Mouse (Mus musculus) lung, postnatal 36 days (tissue): Measurements from ENCODE around the gene Toe1.
"Not testable (repeated sequence)": the region's sequence is repeated elsewhere in the genome, so short reads cannot be mapped to it uniquely, and the experiment has no call there.

Experiments
- DNase-seq: peaks from one replicate; pipeline ENCODE4 v3.0.0; 2022; ENCODE audit warnings: mixed read lengths

Gene Toe1

DNA sequence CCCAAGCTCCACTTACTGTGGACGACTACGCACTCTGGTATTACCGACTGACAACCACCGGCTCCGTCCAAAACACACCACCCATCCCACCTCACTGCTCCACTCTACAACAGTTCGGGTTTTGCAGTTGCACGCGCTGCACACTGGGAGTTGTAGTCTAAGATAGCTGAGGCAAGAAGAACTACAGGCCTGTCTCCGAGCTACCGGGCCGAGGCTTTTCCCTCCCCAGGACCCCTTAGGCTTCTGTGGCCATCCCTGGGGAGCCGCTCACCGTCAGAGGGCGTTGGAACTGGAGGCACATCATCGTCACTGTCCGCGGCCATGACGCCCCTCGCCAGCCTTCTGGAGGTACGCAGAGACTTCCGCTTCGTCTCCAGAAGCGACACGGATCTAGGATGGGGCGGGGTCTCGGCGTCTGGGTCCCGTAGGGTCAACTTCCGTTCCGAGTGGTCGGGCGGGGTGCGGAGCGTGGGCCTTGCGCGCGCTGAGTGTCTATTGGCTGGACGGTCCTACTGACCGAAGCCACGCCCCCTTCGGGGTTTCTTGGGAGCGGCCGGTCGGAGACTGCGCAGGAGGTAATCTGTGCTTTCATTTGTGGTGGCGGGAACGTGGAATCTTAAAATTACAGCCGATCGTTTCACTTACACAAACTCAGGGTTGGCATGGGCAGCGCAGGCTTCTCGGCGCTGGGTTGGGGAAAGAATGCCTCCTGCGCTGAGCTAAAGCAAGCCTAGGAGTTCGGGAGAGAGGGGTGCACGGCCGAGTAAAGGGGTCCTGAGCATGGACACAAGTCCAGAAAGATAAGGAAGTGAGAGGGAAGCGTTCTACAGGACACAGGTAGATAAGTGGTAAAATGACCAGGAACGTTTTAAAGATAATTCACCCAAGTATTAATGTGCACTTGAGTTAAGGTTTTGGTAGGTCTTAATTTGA is at the start of gene Toe1, which contains the start of gene Mutyh:
TSS of gene Toe1 (minus strand) at position 444 of the 933 bp plus-strand sequence.
TSS of gene Mutyh (plus strand) at position 527 of the 933 bp plus-strand sequence.
- peak; percentile 98 for DNase-seq

DNA sequence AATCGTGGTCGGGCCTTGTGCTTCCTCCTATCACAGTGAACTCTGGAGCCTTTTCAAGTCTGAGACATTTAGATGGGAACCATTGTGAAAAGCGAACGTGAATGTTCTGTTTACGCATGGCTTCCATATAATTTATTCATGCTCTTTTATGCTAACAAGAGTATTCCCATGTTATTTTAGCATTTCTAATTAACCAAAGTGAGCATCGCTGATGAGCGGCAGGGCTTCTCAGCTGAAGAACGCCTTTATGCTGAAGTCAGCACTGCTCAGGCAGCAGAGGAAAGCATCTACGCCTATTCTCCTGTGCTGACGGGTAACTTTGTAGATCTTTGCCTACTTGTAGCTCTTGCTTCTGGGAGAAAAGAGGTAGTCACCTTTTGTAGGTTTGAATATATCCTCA is 49.8 kb upstream of the Toe1 start:
- no peak for DNase-seq

DNA sequence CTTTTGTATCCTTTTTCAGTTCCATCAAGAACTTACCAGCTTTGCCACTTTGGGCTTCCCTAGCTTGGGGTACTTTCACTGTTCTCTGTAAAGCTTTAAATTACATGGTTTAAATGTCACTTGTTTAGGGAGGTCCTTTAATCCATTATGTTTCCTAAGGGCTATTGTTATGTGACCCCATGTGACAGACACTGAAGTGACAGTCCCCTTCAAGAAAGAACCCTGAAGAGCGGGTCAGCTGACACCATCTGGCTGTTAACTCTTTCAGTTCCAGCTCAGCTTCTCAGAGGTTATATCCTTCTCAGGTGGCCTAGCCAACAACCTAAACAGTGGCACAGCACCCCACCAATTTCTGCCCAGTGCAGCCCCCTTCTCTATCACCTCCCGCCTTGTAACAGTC is 46.8 kb upstream of the Toe1 start:
- DNase-seq: no peak

DNA sequence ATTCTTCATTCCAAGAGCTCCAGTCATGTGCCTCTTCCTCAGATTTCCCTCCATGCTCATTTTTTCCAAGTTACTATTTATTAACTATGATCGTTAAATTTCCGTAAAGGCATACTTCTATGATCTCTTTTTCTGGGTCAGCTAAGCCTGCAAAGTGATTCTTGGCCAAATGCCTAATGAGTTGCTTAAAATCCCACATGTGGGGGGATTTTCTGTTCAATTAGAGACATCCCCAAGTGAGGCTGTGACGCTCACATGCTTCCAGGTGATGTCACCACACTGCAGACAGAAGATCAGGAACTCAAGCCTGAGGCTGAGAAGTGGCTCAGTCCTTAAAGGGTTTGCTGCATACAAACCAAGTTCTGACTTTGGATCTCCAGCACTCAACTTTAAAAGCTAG is 42.5 kb upstream of the Toe1 start:
- no peak for DNase-seq

DNA sequence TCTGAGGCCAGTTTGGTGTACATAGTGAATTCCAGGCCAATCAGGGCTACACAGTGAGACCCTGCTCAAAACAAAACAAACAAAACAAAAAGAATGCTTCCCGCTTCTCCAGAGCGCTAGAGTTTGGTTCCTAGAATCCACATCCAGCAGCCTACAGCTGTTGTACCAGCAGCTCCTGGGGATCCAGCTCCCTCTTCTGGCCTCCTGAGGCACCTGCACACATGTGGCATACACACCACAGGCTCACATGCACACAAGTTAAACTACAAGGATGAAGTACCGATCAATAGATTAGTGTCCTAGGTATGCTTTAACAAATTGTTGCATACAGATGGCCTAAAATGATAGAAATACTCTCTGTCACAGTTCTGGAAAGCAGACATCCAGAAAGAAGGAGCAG is 36.9 kb upstream of the Toe1 start:
- no peak for DNase-seq

DNA sequence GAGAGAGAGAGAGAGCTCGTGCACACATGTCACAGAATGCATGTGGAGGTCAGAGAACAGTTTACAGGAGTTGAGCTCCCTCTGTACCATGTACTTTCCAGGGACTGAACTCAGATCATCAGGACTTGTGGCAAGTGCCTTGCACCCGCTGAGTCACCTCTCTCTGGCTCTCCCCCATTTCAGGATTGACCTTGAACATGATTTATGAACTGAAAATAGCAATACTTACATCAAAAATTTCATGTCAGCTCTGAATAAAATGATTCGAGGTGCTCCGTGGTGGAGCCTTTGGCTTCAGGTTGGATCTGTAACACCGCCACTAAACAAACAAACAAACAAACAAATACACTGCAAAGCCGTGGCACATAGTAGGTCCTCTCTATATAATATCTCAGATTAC is 33.4 kb upstream of the Toe1 start:
- no peak for DNase-seq

DNA sequence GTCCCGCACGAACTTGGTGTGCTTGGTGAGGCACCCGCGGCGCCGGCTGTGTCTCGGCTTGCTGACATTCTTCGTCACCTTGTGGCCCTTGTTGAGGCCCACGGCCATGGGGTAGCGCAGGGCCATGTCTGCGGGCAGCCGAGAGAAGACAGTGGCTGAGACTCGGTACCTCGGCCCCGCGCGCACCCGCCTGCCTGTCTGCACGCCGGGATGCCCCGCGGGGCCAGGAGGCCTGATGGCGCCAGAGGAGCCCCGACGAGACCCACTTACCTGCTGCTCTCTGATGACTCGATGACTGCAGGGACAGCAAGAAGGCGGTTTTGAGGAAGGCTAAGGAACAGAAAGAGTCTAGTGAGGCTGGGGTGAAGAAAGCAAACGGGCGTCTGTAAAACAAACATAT is 32.7 kb upstream of the Toe1 start:
- DNase-seq: not testable (repeated sequence)

DNA sequence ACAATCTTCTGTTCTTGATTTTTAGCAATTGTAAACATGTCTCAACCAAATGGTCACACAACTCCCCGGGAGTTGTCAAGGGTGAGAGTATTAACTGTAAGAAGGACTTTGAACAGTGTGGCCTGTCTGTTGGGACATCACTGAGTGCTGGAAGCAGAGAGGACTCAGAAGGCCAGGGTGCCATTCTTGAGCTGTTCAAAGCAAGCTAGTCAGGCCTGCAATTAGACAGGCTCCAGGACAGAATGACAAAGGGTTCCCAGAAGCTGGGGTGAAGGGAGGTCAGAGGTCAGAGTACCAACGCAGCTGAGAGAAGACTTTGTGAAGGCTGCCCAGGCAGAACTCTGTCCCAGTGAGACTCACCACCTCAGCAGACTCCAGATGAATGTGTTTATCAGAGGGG is 31.6 kb upstream of the Toe1 start:
- no peak for DNase-seq

DNA sequence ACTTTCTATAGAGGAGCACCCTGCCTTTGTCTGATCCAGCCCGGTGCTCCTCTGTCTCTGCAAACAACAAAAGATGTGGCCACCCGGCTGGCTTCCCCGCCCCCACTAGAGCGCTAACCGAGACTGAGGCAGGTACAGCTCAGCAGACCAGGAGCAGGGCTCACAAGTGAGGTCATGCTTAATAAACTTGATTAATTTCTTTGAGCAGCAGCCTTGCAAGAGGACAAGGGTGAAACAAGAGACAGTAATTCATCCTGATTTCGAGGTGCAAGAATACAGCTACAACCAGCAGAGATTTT is 22.6 kb upstream of the Toe1 start:
- DNase-seq: no peak

DNA sequence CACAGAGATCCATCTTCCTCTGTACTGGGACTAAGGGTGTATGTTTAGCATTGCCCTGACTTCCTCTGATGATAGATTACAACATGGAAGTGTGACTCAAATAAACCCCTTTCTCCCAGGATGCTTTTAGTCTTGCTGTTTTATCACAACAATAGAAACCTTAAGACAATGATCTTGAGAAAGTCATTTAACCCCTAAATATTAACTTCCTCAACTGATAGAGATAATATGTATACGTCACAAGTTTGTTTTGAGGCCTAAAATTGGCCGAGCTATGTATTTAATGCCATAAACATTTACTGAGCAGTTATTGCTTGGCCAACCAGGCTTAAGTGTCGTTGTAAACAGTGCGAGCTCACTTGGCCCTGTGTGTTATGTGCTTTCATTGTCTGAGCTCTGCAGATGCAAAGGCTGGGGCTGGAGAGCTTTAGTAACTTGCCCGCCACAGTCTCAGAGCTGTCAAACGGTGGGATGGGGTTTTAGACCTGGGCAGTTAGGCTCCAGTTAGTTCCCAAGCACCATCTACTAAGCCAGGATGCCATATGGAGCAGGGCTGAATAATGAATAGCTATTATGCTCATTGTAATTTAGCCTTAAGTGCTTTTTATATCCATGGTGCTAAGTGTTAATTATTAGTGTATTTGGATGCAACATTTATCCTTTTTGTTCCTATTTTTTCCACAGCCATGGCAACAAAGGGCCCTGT is 22.1 kb upstream of the Toe1 start:
- DNase-seq: peak; percentile 56

DNA sequence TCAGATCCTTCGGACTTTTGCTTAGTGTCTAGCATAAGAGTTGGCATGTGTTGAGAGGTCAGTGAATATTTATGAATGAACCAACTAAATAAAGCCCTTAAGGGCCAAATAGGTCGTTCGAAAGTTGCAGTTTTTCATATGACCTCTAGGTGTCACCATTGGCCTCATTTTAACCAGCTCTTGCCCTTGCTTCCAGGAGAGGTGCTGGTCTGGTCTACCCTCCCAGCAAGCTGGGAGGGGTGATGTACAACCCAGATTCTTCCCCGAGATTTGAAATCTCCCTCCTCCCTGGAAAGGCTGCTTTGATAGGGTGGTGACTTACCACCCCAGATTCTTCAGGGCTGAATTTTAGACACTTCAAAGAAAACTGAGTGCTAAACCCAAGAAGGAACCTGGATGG is 20.4 kb upstream of the Toe1 start:
- DNase-seq: peak; percentile 73

DNA sequence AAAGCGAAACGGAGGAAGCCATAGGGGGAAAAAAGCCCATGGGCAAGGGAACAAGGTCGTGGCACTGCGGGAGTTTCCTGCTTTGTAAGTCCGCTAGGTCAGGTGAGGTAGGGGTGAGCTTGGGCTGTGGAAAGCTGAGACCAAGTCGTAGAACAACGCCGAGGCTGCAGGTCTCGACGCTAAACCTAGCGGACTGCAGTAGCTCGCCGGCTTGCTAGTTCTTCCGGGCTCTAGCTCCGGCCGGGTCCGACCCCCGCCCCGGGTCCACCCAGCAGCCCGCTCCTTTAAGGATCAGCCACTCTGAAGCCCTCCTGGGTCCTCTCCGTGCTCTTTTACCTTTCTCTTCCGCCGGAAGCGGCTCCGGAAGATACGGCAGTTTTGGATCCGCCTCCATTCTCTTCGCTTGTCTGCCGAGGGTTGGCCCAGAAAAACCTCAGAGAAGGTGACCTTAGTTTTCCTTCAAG is 17.1 kb upstream of the Toe1 start:
- DNase-seq: peak; percentile 76

DNA sequence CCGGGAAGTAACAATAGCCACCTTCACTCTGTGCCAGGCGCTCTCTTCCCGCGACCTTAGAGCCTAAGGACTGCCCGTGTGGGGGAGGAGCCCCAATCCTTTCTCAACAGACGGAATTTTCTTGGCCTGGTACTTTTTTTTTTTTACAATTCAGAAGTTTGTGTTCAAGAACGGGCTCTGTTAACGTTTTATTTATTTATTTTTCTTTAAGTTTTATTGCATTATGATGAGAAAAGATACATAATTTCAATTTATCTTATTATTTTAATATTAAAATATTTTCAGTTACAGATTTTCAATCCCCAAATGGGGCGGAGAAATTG is 14.2 kb upstream of the Toe1 start, which contains the start of gene Hpdl:
TSS of gene Hpdl (minus strand) at position 14 of the 323 bp plus-strand sequence.
- no peak for DNase-seq

DNA sequence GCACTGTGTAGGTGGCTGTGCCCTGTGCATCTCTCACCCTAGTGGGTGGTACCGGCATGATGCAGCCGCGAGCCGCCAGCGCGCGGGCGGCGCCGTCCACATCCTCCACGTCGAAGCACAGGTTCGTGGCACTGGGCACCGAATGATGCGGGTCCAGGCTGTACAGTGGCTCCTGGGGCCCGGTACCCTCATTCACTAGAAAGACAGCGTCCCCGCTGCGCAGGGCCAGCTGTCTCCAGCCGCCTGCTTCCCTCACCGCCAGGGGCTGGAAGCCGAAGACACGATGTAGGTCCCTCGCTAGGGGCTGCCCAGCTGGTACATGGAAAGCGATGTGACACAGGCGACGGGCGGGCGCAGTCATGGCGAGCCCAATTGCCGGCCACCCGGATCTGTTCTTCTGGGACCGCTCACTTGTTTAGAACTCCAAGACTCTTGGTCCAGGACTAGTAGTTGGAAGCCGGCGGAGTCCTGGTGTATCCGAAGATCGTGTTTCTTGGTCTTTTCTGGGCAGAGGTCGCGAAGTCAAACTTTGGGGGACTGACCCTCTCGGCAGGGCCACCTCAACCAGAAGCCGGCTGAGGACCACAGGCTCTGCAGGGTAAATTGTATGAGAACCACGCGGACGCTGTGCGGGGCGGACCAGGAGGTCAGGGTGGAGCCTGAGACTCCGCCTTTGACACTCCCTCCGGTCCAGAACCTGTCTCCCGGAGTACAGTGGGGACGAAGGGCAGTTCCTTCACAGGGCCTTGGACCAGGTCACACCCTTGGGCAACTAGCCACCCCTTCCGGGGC is 13.7 kb upstream of the Toe1 start:
- peak; percentile 87 for DNase-seq

DNA sequence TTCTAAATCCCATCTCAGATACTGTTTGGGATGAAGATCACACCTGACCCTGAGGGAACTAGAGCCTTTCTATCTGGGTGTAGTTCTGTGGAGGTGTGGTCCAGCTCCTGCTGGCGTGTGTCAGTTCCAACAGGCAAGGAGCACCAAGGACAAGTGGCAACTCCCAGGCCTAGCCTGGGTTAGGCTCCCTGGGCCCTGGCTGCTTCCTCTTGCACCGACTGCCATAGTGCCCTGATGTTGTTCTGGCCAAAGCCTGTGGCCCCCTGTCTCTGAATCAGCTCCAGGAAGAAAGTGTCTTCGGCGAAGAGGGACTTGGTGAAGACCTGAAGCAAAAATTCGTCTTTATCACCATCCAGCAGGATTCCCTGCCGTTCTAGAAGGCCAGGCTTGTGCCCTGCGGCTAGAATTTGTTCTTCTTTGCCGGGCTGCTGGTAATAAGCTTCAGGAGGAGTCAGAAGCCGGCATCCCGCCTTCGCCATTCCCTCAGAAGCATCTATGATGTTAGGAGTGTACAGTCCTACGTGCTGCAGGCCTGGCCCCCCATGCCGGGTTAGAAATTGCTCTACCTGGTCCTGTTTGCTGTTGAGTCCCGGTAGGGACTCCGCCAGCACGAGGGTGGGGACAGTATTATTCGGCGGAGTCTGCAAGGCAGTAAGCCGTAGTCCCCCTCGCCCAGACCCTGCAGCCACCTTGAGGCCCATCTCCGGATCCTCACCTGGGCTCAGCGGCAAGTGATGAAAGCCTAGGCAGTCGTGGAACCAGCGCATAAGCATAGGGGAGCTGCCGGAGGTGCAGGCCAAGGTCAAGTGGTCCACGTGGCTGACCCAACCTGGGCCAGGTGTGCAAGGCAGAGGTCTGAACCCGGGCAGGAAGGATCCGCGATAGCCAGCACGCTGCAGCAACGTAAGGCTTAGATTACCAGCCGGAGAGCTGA is 12.8 kb upstream of the Toe1 start:
- DNase-seq: no peak

DNA sequence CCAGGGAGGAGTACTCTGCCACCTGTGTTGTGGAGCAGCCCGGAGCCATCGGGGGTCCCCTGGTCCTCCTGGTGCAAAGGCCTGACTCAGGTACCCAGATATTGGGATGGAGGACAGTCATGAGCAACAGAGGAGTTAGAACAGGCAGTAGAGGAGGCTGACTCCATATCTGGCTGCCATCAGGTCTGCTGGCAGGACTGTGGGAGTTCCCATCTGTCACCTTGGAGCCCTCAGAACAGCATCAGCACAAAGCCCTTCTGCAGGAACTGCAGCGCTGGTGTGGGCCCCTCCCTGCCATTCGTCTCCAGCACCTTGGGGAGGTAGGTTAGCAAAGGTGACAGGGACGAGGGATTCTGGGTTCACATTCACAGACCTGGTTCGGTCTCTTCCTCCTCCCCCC is 10.0 kb upstream of the Toe1 start:
- DNase-seq: no peak

DNA sequence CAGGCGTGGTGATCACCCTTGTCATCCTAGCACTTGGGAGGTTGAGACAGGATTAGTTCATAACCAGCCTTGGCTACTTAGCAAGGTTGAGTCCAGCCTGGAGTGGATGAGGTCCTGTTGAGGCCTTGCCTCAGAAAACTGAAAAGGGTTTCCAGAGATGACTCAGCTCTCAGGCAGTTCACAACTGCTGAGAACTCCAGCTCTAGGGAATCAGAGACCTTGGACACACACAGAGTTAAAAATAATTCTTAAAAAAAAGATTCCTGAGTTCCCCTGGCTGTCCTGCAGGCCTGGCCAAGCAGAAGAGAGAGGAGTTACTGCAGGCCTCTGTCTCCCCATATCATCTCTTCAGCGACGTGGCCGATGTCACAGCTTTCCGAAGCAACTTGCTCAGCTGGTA is 7.8 kb upstream of the Toe1 start:
- DNase-seq: no peak

DNA sequence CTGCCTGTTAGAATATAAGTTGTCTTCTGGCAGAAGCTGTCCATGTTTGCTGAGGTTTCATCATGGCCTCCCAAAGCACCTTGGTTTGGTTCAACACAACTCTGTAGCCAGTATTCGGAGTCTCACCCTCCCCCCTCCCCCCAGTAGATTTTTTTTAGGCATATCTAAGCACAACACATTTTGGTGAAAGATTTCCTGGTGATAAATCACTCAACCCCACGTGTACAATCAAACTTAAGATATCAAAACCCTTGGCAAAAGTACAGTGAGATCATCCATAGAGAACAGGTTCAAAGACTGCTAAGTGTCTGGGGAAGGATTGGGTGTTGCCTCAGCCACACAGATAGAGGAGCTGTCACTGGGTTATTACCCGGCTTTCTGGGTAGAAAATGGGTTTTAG is 3.6 kb upstream of the Toe1 start:
- no peak for DNase-seq

DNA sequence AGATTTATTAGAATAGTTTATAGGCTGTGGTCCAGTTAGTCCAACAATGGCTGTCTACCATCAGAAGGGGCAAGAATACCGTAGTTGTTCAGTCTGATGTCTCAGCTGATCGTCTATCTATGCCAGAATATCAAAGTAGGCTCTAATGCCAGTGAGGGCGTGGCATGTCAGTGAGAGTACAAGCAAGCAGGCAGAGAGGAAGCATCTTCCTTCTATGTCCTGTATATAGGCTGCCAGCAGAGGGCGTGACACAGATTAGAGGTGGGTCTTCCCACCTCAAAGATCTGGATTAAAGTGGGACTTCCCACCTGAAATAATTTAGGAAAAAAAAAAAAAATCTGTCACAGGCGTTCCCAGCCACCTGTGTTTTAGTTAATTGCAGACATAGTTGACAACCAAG is 7.5 kb downstream of the Toe1 start:
- peak; percentile 40 for DNase-seq

DNA sequence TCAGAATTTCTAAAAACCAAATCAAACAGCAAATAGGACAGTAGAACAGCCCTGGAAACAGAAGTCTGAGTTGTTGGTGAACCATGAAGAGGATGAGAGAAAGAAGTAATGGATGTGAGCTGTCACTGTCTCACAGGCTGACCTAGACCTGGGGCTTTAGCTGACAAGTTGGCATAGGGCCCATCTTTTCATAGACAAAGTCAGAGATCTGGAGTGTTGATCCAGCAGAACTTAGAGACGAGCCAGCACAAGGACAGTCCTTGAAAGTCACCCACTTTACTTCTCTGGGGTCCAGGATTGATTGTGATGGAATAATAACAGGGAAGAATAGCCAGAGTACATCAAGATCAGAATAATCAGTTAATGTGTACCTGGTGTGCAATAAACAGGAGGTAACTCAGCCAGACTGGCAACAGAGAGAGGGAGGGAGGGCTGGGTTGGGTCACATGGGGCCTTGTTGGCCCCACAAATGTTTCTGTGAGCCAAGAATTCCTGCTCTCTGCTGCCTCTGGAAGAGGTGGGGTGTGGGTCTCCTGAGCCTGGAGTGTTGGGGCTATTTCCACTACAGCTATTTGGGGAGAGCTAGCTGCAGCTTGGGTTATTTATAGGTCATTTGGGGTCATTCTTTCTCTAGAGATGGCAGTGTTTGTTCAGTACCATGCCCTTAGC is 10.9 kb downstream of the Toe1 start:
- DNase-seq: no peak

DNA sequence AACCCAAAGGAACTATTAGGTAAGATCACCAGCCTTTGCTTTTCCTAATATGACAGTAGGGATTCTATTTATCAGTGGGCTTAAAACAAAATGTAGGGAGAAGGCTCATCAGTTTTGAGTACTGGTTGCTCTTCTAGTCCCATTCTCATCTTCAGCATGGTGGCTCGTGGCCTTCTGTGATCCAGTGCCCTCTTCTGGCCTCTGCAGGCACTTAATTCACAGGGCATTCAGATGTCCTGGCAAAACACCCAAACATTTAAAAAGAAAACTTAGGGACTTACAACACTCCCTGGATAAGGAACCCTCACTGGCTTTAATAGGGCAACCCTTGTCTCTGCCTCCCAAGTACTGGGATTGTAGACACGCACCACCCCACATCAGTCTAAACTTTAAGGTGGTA is 13.2 kb downstream of the Toe1 start:
- no peak for DNase-seq

DNA sequence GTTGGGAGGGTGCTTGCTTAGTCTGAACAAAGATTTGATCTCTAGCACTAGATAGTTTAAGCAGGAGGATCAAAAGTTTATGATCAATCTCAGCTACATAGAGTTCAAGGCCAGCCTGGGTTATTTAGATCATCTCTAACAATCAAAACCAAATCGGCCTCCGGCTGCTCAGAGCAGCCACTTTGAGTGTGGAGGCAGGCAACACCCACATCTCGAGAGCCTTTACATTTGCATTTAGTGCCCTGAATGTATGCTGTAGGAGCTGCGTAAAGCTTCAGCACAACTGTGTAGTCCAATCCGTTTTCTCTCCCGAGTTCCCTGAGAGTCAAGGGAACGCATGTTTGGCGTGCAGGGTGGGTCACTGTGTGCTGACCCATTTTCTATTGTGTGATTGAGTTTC is 15.0 kb downstream of the Toe1 start:
- no peak for DNase-seq
